Mouse (Mus musculus) activated CD4-positive, CD25-positive, alpha-beta regulatory T cell, adult 9 weeks (primary cell): Measurements from ENCODE around the gene Tmie. TPM values are rescaled to one million over a fixed set of nuclear protein-coding genes. Genes with fewer than 3 reads are reported as not detected.

Source experiments
- polyA plus RNA-seq: library from polyadenylated mRNA; unstranded; fragments of 100-300 nt; shearing (Covaris generic); gene quantifications from one replicate; pipeline ENCODE4 v1.2.1, GENCODE M21; 2017

Tmie gene
- 2.4 TPM for polyA plus RNA-seq

GRCm38 (mm10) chr9:110879998-110880561 lies at the start of gene Tmie:
Gene Tmie (minus strand): TSS chr9:110880113.

GRCm38 (mm10) chr9:110916786-110917185 lies 36.9 kb upstream of the Tmie start, which contains the start of gene Fam240a:
Gene Fam240a (minus strand): TSS chr9:110916861.

GRCm38 (mm10) chr9:110879191-110879920 lies 557 bp downstream of the Tmie start, which contains the start of gene Als2cl:
Gene Als2cl (plus strand): TSS chr9:110879870.

GRCm38 (mm10) chr9:110857781-110858472 lies 22.0 kb downstream of the Tmie start, which contains the start of gene Prss50:
Gene Prss50 (plus strand): TSS chr9:110857967.

GRCm38 (mm10) chr9:110844206-110844605 lies 35.7 kb downstream of the Tmie start, which contains the start of gene Prss46:
Gene Prss46 (plus strand): TSS chr9:110844506.

GRCm38 (mm10) chr9:110834411-110834810 lies 45.5 kb downstream of the Tmie start, which contains the start of gene Prss45:
Gene Prss45 (plus strand): TSS chr9:110834588.

GRCm38 (mm10) chr9:110826390-110826789 lies 53.5 kb downstream of the Tmie start, which contains the start of gene Prss43:
Gene Prss43 (plus strand): TSS chr9:110826690.

Other genes starting within 250 kb of the Tmie start
- gene Nbeal2, start 226.0 kb downstream of the Tmie start, polyA plus RNA-seq = 61.2 TPM
- gene Ccdc12, start 223.6 kb downstream of the Tmie start, polyA plus RNA-seq = 297 TPM
- not detected for gene Myl3, start 138.3 kb downstream of the Tmie start, polyA plus RNA-seq
- not detected for gene Pth1r, start 133.0 kb downstream of the Tmie start, polyA plus RNA-seq
- not detected for gene Prss42, start 81.9 kb downstream of the Tmie start, polyA plus RNA-seq
- not detected for gene Prss44, start 66.1 kb downstream of the Tmie start, polyA plus RNA-seq
- gene Prss43, start 53.4 kb downstream of the Tmie start, polyA plus RNA-seq = not detected
- not detected for gene Prss45, start 45.5 kb downstream of the Tmie start, polyA plus RNA-seq
- gene Prss46, start 35.6 kb downstream of the Tmie start, polyA plus RNA-seq = not detected
- gene Prss50, start 22.1 kb downstream of the Tmie start, polyA plus RNA-seq = 0.32 TPM
- 39.7 TPM for gene Als2cl, start 243 bp downstream of the Tmie start, polyA plus RNA-seq
- gene Fam240a, start 36.7 kb upstream of the Tmie start, polyA plus RNA-seq = not detected
- 2.8 TPM for gene Tdgf1, start 66.0 kb upstream of the Tmie start, polyA plus RNA-seq
- 0.15 TPM for gene Lrrc2, start 71.4 kb upstream of the Tmie start, polyA plus RNA-seq
- gene Rtp3, start 110.5 kb upstream of the Tmie start, polyA plus RNA-seq = not detected
- gene Ltf, start 139.2 kb upstream of the Tmie start, polyA plus RNA-seq = not detected
- 20.9 TPM for gene Ccrl2, start 177.4 kb upstream of the Tmie start, polyA plus RNA-seq
- 8.3 TPM for gene Lrrfip2, start 237.5 kb upstream of the Tmie start, polyA plus RNA-seq